Mouse (Mus musculus): ENCODE measurements around the gene 4931409K22Rik. TPM values are rescaled to one million over a fixed set of nuclear protein-coding genes. Genes with fewer than 3 reads are reported as not detected.

Gene 4931409K22Rik
- polyA plus RNA-seq (2014; fragmentation: Nextera tagmentation; extraction: Ambion mirVana), result 0.10 TPM in 2 replicates

DNA sequence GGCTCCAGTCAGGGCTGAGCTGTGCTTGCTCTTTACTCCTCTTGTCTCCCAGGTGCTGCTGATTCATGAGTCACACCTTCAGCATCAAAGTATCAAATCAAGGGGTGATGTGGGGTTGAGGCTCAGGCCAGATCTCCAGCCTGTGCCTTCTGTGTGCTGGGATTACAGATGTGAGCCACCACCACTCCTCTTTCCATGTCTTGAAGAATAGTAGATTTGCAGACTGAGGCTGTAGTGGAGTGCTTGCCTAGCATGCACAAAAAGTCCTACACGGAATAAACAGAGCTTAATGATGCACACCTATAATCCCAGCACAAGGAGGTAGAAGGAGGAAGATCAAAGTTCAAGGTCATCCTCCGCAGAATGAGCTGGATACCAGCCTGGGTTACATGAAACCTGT is at the start of gene 4931409K22Rik:
Gene 4931409K22Rik, minus strand, starts transcription at position 101 of the 400 bp plus-strand sequence.
- 62% methylated on average over 2 of the region's 2 CpGs for WGBS
- no peak within 1 kb of the TSS for H3K4me2 ChIP-seq (replicated peaks; ENCODE audit: low read depth, low read length)
- H3K36me3 ChIP-seq (ENCODE audit: control insufficient read depth, insufficient read depth, low read length), result no peaks in the 10 kb centered on the region
- H3K4me1 ChIP-seq (ENCODE audit: control insufficient read depth, insufficient read depth, low read length), result no peaks in the 10 kb centered on the region
- H3K9me3 ChIP-seq (ENCODE audit: control insufficient read depth, low read depth, low read length), result no peaks in the 10 kb centered on the region
- H3K27ac ChIP-seq (ENCODE audit: low read length), result no peak within 1 kb of the TSS
- no peak for ATAC-seq (ENCODE audit: insufficient number of reproducible peaks, insufficient read depth, low FRiP score, low read depth)
- H3K9ac ChIP-seq (replicated peaks; ENCODE audit: low read depth, low read length), result no peak within 1 kb of the TSS
- H3K4me3 ChIP-seq (ENCODE audit: low read depth, low read length), result no peak within 1 kb of the TSS
- no peaks in the 10 kb centered on the region for H3K27me3 ChIP-seq (ENCODE audit: control insufficient read depth, insufficient read depth, low read length)

DNA sequence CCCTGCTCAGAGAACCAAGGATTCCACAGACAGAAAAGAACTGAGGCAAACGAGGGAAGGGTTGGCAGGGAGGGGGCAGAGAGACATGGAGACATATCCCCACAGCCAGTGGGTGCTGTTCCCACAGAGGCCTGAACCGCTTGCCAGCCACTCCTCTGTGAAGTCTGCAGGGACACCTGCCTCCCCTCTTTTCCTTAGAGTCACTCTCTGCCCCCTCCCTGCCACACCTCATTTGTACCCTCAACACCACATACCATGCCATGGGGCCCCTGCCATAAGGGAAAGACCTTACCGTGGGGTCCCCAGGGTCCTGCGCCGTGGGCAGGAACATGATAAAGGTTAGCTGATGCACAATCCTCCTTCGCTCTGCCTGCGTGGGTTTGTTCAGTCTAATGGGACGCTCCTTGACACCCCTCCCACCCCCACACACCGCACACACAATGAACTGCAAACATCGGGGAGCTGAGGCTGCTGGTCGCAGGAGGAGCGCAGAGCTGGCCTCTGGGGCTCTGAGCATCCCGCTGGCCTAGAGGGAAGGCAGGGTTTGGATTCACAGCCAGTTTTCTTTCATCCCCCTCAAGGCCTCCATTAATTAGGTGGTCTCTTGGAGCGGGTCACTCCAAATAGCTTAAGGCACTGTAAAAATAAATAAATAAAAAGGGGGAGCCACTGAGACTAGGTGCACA is 49.5 kb upstream of the 4931409K22Rik start:
- peaks cover 30% of the 10 kb centered on the region for H3K4me1 ChIP-seq (ENCODE audit: control insufficient read depth, insufficient read depth, low read length)

DNA sequence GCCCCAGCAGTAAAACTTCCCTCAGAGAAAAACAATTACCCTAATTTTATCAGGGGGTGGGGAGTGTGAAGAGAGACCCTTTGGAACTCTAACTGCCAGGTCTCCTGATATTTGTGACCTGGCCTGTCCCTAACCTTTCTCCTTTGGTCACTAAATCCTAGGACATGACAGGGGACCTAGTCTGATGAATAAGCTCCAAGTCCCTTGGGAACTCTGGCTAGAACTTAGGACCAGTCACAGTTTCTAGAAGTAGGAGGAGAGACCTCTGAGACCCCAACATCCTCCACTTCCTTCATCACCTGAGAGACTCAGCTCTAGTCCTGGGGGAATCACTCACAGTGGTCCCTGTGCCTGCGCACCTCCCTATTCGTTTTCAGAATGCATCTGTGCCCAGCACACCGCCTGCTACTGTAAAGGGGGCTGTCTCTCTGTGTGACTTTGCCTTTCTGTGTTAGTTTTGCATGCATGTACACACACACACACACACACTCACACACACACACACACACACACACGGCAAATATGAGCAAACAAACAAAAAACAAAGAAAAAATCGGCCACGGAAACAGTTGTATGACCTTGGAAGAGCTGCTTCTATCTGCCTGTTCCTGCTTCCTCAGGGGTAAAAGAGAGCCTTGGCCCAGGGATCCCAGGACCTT is 48.8 kb upstream of the 4931409K22Rik start:
- WGBS, result 3% methylated on average over 6 of the region's 6 CpGs
- no peaks in the 10 kb centered on the region for H3K27me3 ChIP-seq (ENCODE audit: control insufficient read depth, insufficient read depth, low read length)
- H3K27ac ChIP-seq (ENCODE audit: low read length), result peak overlapping the region; percentile 94
- no peak for ATAC-seq (ENCODE audit: insufficient number of reproducible peaks, insufficient read depth, low FRiP score, low read depth)
- no peaks in the 10 kb centered on the region for H3K36me3 ChIP-seq (ENCODE audit: control insufficient read depth, insufficient read depth, low read length)
- peak overlapping the region; percentile 55 for H3K4me3 ChIP-seq (ENCODE audit: low read depth, low read length)
- peaks cover 37% of the 10 kb centered on the region for H3K4me1 ChIP-seq (ENCODE audit: control insufficient read depth, insufficient read depth, low read length)
- no peaks in the 10 kb centered on the region for H3K9me3 ChIP-seq (ENCODE audit: control insufficient read depth, low read depth, low read length)
- H3K4me2 ChIP-seq (replicated peaks; ENCODE audit: low read depth, low read length), result peak overlapping the region; percentile 71
- H3K9ac ChIP-seq (replicated peaks; ENCODE audit: low read depth, low read length), result peak overlapping the region; percentile 71

More for the DNA sequence above, 49.5 kb upstream of the 4931409K22Rik start:
- H3K27ac ChIP-seq (ENCODE audit: low read length), result peak overlapping the region; percentile 94; the same call in 1 of the 2 replicates
- 22% methylated on average over 14 of the region's 14 CpGs for WGBS
- no peak for ATAC-seq (ENCODE audit: insufficient number of reproducible peaks, insufficient read depth, low FRiP score, low read depth)
- no peaks in the 10 kb centered on the region for H3K27me3 ChIP-seq (ENCODE audit: control insufficient read depth, insufficient read depth, low read length)
- peak overlapping the region; percentile 71; the same call in 1 of the 2 replicates for H3K9ac ChIP-seq (replicated peaks; ENCODE audit: low read depth, low read length)
- H3K9me3 ChIP-seq (ENCODE audit: control insufficient read depth, low read depth, low read length), result no peaks in the 10 kb centered on the region
- no peaks in the 10 kb centered on the region for H3K36me3 ChIP-seq (ENCODE audit: control insufficient read depth, insufficient read depth, low read length)
- H3K4me3 ChIP-seq (ENCODE audit: low read depth, low read length), result no peak overlapping the region
- peak overlapping the region; percentile 71 for H3K4me2 ChIP-seq (replicated peaks; ENCODE audit: low read depth, low read length)

DNA sequence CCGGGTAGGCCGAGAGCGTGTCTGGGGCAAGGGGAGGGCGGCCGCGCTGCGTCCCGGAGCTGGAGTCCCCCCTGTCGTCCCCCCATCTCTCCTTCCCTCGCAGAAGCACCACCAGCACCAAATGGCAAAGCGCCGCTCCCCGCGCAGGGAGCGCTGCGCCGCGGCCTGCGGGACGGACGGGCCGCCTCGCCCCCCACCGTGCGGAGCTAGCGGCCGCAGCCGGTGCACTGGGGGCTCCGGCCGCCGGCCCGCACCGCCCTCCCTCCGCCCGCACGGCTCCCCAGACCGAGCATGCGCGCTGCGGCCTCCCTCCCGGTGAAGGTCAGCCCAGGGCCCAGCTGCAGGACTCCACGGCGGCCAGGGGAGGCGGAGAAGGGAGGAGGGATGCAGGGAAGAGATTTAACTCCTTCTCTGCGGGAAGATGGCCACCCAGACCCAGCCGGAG is 48.1 kb upstream of the 4931409K22Rik start:
- WGBS, result 0% methylated on average over 45 of the region's 46 CpGs
- H3K27ac ChIP-seq (ENCODE audit: low read length), result peak overlapping the region; percentile 94
- no peaks in the 10 kb centered on the region for H3K9me3 ChIP-seq (ENCODE audit: control insufficient read depth, low read depth, low read length)
- peak overlapping the region; percentile 71 for H3K4me2 ChIP-seq (replicated peaks; ENCODE audit: low read depth, low read length)
- no peaks in the 10 kb centered on the region for H3K36me3 ChIP-seq (ENCODE audit: control insufficient read depth, insufficient read depth, low read length)
- peak overlapping the region; percentile 71 for H3K9ac ChIP-seq (replicated peaks; ENCODE audit: low read depth, low read length)
- H3K4me1 ChIP-seq (ENCODE audit: control insufficient read depth, insufficient read depth, low read length), result peaks cover 41% of the 10 kb centered on the region
- ATAC-seq (ENCODE audit: insufficient number of reproducible peaks, insufficient read depth, low FRiP score, low read depth), result peak; percentile 76
- no peaks in the 10 kb centered on the region for H3K27me3 ChIP-seq (ENCODE audit: control insufficient read depth, insufficient read depth, low read length)
- peak overlapping the region; percentile 55 for H3K4me3 ChIP-seq (ENCODE audit: low read depth, low read length)

DNA sequence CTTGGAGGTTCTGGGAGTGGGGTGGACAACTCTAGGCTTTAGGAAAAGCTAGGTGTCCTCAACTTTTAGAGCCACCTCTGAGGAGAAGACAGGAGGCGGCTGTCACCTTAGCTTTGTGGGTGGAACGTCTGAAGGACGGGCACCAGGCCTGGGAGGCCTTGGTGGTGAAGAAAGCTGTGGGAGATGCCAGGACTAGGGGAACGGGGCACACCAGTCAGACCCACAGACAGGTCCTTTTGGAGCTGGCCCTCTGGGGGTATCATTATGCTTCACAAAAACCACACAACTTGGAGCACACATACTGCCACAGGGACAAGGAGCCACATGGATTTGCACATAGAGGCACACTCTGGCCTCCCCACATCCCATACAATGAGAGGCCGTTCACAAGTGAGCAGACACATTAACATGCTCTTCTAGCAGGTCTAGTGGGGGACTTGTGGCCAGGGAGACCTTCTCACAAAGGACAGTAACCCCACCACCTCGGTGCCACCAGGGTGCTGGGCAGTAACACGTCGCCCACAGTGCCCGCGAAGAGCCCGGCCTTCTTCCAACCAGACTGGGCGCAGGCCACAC is 47.6 kb upstream of the 4931409K22Rik start:
- H3K4me2 ChIP-seq (replicated peaks; ENCODE audit: low read depth, low read length), result peak overlapping the region; percentile 71
- H3K9me3 ChIP-seq (ENCODE audit: control insufficient read depth, low read depth, low read length), result no peaks in the 10 kb centered on the region
- peak overlapping the region; percentile 94 for H3K27ac ChIP-seq (ENCODE audit: low read length)
- peak overlapping the region; percentile 55 for H3K4me3 ChIP-seq (ENCODE audit: low read depth, low read length)
- peak overlapping the region; percentile 71 for H3K9ac ChIP-seq (replicated peaks; ENCODE audit: low read depth, low read length)
- 17% methylated on average over 12 of the region's 12 CpGs for WGBS
- H3K36me3 ChIP-seq (ENCODE audit: control insufficient read depth, insufficient read depth, low read length), result no peaks in the 10 kb centered on the region
- no peaks in the 10 kb centered on the region for H3K27me3 ChIP-seq (ENCODE audit: control insufficient read depth, insufficient read depth, low read length)
- no peak for ATAC-seq (ENCODE audit: insufficient number of reproducible peaks, insufficient read depth, low FRiP score, low read depth)
- peaks cover 44% of the 10 kb centered on the region for H3K4me1 ChIP-seq (ENCODE audit: control insufficient read depth, insufficient read depth, low read length)

DNA sequence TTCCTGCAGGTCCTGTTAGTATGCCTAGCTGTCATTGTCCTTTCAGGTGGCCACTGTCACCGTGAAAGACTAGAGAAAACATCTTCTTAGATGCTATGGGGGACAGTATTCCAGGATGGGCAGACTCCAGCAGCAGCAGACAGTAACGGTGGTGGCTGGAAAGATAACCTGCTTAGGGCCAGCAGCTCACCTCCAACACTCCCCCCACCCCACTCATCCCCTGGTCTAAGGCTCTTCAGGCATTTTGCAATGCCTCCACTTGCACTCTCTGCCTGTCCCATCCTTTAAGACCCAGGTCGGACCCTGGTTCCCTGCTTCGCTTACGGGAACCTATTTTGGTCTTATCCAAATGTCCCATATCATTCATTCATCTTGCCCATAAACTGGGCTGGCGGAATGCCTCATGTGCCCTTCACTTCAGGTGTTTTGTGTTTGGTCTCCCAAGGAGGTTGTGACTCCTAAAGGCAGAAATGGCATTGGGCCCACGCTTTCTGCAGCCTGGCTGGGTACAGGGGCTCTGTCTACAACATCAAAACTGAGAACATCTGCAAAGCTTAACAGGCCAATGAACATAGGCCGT is 46.9 kb upstream of the 4931409K22Rik start:
- Histone ChIP-seq H3K27me3 (ENCODE audit: control insufficient read depth, insufficient read depth, low read length) (no peaks in the 10 kb centered on the region), H3K4me1 (ENCODE audit: control insufficient read depth, insufficient read depth, low read length) (peaks cover 48% of the 10 kb centered on the region), H3K9ac (replicated peaks; ENCODE audit: low read depth, low read length) (no peak overlapping the region), H3K4me2 (replicated peaks; ENCODE audit: low read depth, low read length) (peak overlapping the region; percentile 89), H3K27ac (ENCODE audit: low read length) (peak overlapping the region; percentile 100), H3K9me3 (ENCODE audit: control insufficient read depth, low read depth, low read length) (no peaks in the 10 kb centered on the region), H3K36me3 (ENCODE audit: control insufficient read depth, insufficient read depth, low read length) (no peaks in the 10 kb centered on the region), H3K4me3 (ENCODE audit: low read depth, low read length) (peak overlapping the region; percentile 68; the same call in 1 of the 2 replicates)
- no peak for ATAC-seq (ENCODE audit: insufficient number of reproducible peaks, insufficient read depth, low FRiP score, low read depth)
- WGBS, result 58% methylated on average over 8 of the region's 8 CpGs

DNA sequence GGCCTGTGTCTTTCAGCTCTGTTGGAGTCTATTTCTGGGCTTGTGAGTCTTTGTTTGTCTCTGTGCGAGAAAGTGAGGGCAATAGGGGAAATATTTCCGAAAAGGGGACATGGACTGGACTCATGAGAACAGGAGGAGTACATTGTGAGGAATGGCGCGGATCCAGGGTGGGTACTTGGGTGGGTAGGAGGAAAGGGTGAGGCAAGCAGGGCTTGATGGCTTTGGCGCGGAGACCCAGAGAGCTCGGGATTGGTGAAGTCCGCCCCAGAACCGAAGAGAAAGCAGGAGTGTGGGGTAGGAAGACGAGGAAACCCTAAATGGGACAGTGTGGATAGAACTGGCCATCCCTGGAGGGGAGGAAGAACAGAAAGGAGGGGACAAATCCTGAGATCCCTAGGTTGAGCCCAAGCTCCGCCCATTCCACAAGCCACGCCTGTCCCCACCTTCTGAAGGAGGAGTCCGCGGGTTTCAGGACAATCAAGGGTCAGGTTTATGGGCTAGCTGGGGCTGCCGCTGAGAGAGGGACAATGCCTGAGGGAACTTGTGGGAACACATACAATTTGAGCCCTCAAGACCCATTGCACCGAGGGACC is 46.2 kb upstream of the 4931409K22Rik start:
- no peaks in the 10 kb centered on the region for H3K9me3 ChIP-seq (ENCODE audit: control insufficient read depth, low read depth, low read length)
- H3K4me2 ChIP-seq (replicated peaks; ENCODE audit: low read depth, low read length), result peak overlapping the region; percentile 89
- peak; percentile 59 for ATAC-seq (ENCODE audit: insufficient number of reproducible peaks, insufficient read depth, low FRiP score, low read depth)
- no peaks in the 10 kb centered on the region for H3K27me3 ChIP-seq (ENCODE audit: control insufficient read depth, insufficient read depth, low read length)
- H3K4me1 ChIP-seq (ENCODE audit: control insufficient read depth, insufficient read depth, low read length), result peaks cover 55% of the 10 kb centered on the region
- 2% methylated on average over 16 of the region's 16 CpGs for WGBS
- H3K36me3 ChIP-seq (ENCODE audit: control insufficient read depth, insufficient read depth, low read length), result no peaks in the 10 kb centered on the region
- peak overlapping the region; percentile 68 for H3K4me3 ChIP-seq (ENCODE audit: low read depth, low read length)
- H3K9ac ChIP-seq (replicated peaks; ENCODE audit: low read depth, low read length), result peak overlapping the region; percentile 96
- H3K27ac ChIP-seq (ENCODE audit: low read length), result peak overlapping the region; percentile 100
